Mouse (Mus musculus) midbrain, embryonic 11.5 days (tissue): ENCODE data around the gene Yrdc. TPM values are rescaled to one million over a fixed set of nuclear protein-coding genes. Genes with fewer than 3 reads are reported as not detected.

Experiments used
- ATAC-seq: fragments of 200-750 bp; cut with Nextera tagmentation; 2 replicates; pipeline ENCODE4 v1.8.0; 2017; ENCODE audit warnings: moderate TSS enrichment, moderate library complexity; ENCODE audit not compliant: low FRiP score
- DNase-seq: peaks from one replicate; pipeline ENCODE4 v3.0.0; 2015; ENCODE audit warnings: low spot score; ENCODE audit errors: missing footprints
- H3K27ac ChIP-seq: fragments of 300-500 bp; sonication (generic); 2 replicates; pipeline ENCODE4 v1.5.1; 2014; ENCODE audit warnings: low read depth, low read length
- H3K27me3 ChIP-seq: fragments of 300-500 bp; sonication (generic); 2 replicates; pipeline ENCODE4 v1.6.1; 2014; ENCODE audit warnings: mild to moderate bottlenecking, low read length, moderate library complexity, mixed read lengths; ENCODE audit not compliant: control insufficient read depth, insufficient read depth
- H3K36me3 ChIP-seq: fragments of 300-500 bp; sonication (generic); 2 replicates; pipeline ENCODE4 v1.6.1; 2014; ENCODE audit warnings: mild to moderate bottlenecking, low read length, moderate library complexity, mixed read lengths; ENCODE audit not compliant: control insufficient read depth, insufficient read depth
- H3K4me1 ChIP-seq: fragments of 300-500 bp; sonication (generic); 2 replicates; pipeline ENCODE4 v1.6.1; 2014; ENCODE audit warnings: low read length; ENCODE audit not compliant: control insufficient read depth, insufficient read depth
- H3K4me2 ChIP-seq: fragments of 300-500 bp; sonication (generic); 2 replicates; pipeline ENCODE4 v1.6.1; 2014; ENCODE audit warnings: mild to moderate bottlenecking, moderate library complexity
- H3K4me3 ChIP-seq: fragments of 300-500 bp; sonication (generic); 2 replicates; pipeline ENCODE4 v1.5.1; 2014; ENCODE audit warnings: low read depth, low read length
- H3K9ac ChIP-seq: fragments of 300-500 bp; sonication (generic); 2 replicates; pipeline ENCODE4 v1.6.1; 2014; ENCODE audit warnings: low read length
- H3K9me3 ChIP-seq: fragments of 300-500 bp; sonication (generic); 2 replicates; pipeline ENCODE4 v1.6.1; 2016; ENCODE audit warnings: low read length; ENCODE audit not compliant: control insufficient read depth
- WGBS: fragments of 180-500 bp; shearing (Covaris S2); extraction: QIAGEN DNeasy Blood & Tissue Kit; methylation state at CpG from one replicate; pipeline ENCODE4 v1.1.7; 2014; 5-methylcytosine and 5-hydroxymethylcytosine counted together
- polyA plus RNA-seq: library from polyadenylated mRNA; unstranded; fragments of >200 nt; fragmentation: Nextera tagmentation; extraction: Ambion mirVana; gene quantifications from 2 replicates; pipeline ENCODE4 v1.2.1, GENCODE M21; 2014

The Yrdc gene
- polyA plus RNA-seq, 1 experiment from 2014 or later: 47.9 TPM

- WGBS: 52% methylated on average over 11 of the region's 11 CpGs
- Histone ChIP-seq H3K36me3 (peaks cover 8% of the 10 kb centered on the region), H3K4me2 (no peak overlapping the region), H3K9ac (no peak overlapping the region), H3K4me1 (no peaks in the 10 kb centered on the region; the same call in 1 of the 2 replicates), H3K9me3 (no peaks in the 10 kb centered on the region; the same call in 1 of the 2 replicates), H3K27me3 (no peaks in the 10 kb centered on the region), H3K4me3 (no peak overlapping the region), H3K27ac (no peak overlapping the region)
- DNase-seq: peak; percentile 85
- peak; percentile 62; the same call in 1 of the 2 replicates for ATAC-seq
Observed at GRCm38 (mm10) chr4:124843493-124843892, 7.0 kb upstream of the Yrdc start.

GRCm38 (mm10) chr4:124847573-124847972 is 2.9 kb upstream of the Yrdc start:
- H3K36me3 ChIP-seq: 0 out of 2 replicates have a peak, but pooled peaks cover 2% of the 10 kb centered on the region
- no peak overlapping the region for H3K9ac ChIP-seq
- ATAC-seq (no peak), DNase-seq (peak; percentile 99)
- 4% methylated on average over 8 of the region's 8 CpGs for WGBS
- H3K27me3 ChIP-seq: no peaks in the 10 kb centered on the region
- H3K4me2 ChIP-seq: no peak overlapping the region
- H3K4me1 ChIP-seq: peaks cover 14% of the 10 kb centered on the region
- no peak overlapping the region for H3K4me3 ChIP-seq
- H3K27ac ChIP-seq: no peak overlapping the region
- no peaks in the 10 kb centered on the region for H3K9me3 ChIP-seq

GRCm38 (mm10) chr4:124849631-124850260 is 733 bp upstream of the Yrdc start:
- H3K9me3 ChIP-seq: no peaks in the 10 kb centered on the region
- WGBS: 2% methylated on average over 24 of the region's 24 CpGs
- no peaks in the 10 kb centered on the region for H3K27me3 ChIP-seq
- peak overlapping the region; percentile 80 for H3K27ac ChIP-seq
- peaks cover 15% of the 10 kb centered on the region for H3K4me1 ChIP-seq
- peaks cover 4% of the 10 kb centered on the region for H3K36me3 ChIP-seq
- H3K4me3 ChIP-seq: peak overlapping the region; percentile 99
- ATAC-seq: peak; percentile 19
- no peak for DNase-seq
- peak overlapping the region; percentile 63 for H3K9ac ChIP-seq
- H3K4me2 ChIP-seq: peak overlapping the region; percentile 55

GRCm38 (mm10) chr4:124850933-124851658 is 617 bp downstream of the Yrdc start, which contains the start of gene 1110065P20Rik:
Gene 1110065P20Rik, minus strand, starts transcription at chr4:124851196.
- Histone ChIP-seq H3K9me3 (no peaks in the 10 kb centered on the region), H3K4me3 (peak within 1 kb of the TSS; percentile 99), H3K27ac (peak within 1 kb of the TSS; percentile 80), H3K36me3 (peaks cover 10% of the 10 kb centered on the region), H3K4me1 (peaks cover 15% of the 10 kb centered on the region), H3K4me2 (peak within 1 kb of the TSS; percentile 55), H3K9ac (peak within 1 kb of the TSS; percentile 63), H3K27me3 (no peaks in the 10 kb centered on the region)
- WGBS: under 1% methylated on average over 61 of the region's 75 CpGs
- peak; percentile 91 for DNase-seq
- peak; percentile 43 for ATAC-seq

GRCm38 (mm10) chr4:124856294-124856693 is 5.8 kb downstream of the Yrdc start:
- 96% methylated on average over 8 of the region's 8 CpGs for WGBS
- no peak overlapping the region for H3K9ac ChIP-seq
- ATAC-seq: no peak
- H3K4me2 ChIP-seq: no peak overlapping the region
- no peaks in the 10 kb centered on the region for H3K27me3 ChIP-seq
- H3K9me3 ChIP-seq: no peaks in the 10 kb centered on the region
- no peak for DNase-seq
- H3K36me3 ChIP-seq: peaks cover 15% of the 10 kb centered on the region
- peaks cover 20% of the 10 kb centered on the region for H3K4me1 ChIP-seq
- no peak overlapping the region for H3K27ac ChIP-seq
- H3K4me3 ChIP-seq: no peak overlapping the region

GRCm38 (mm10) chr4:124858370-124858769 is 7.9 kb downstream of the Yrdc start:
- Histone ChIP-seq H3K9ac (no peak overlapping the region), H3K27ac (no peak overlapping the region), H3K4me3 (no peak overlapping the region), H3K36me3 (peaks cover 15% of the 10 kb centered on the region), H3K9me3 (no peaks in the 10 kb centered on the region), H3K27me3 (no peaks in the 10 kb centered on the region), H3K4me1 (peaks cover 15% of the 10 kb centered on the region), H3K4me2 (no peak overlapping the region)
- 85% methylated on average over 5 of the region's 5 CpGs for WGBS
- ATAC-seq (no peak), DNase-seq (no peak)

- WGBS: 13% methylated on average over 7 of the region's 7 CpGs
- no peaks in the 10 kb centered on the region for H3K27me3 ChIP-seq
- DNase-seq (peak; percentile 91), ATAC-seq (no peak)
- H3K9me3 ChIP-seq: no peaks in the 10 kb centered on the region
- H3K4me2 ChIP-seq: peak overlapping the region; percentile 88; the same call in 1 of the 2 replicates
- peaks cover 15% of the 10 kb centered on the region for H3K4me1 ChIP-seq
- no peak overlapping the region for H3K4me3 ChIP-seq
- peaks cover 8% of the 10 kb centered on the region; the same call in 1 of the 2 replicates for H3K36me3 ChIP-seq
- H3K9ac ChIP-seq: no peak overlapping the region
- H3K27ac ChIP-seq: no peak overlapping the region
Observed at GRCm38 (mm10) chr4:124860446-124860845, 10.0 kb downstream of the Yrdc start.

GRCm38 (mm10) chr4:124861283-124862188 is 11.1 kb downstream of the Yrdc start, which contains the start of gene Maneal:
Gene Maneal, minus strand, starts transcription at chr4:124862171.
- Histone ChIP-seq H3K36me3 (peaks cover 5% of the 10 kb centered on the region; the same call in 1 of the 2 replicates), H3K4me1 (peaks cover 15% of the 10 kb centered on the region), H3K4me2 (peak within 1 kb of the TSS; percentile 88), H3K27ac (peak within 1 kb of the TSS; percentile 20; the same call in 1 of the 2 replicates), H3K4me3 (peak within 1 kb of the TSS; percentile 70), H3K27me3 (no peaks in the 10 kb centered on the region), H3K9ac (peak within 1 kb of the TSS; percentile 87), H3K9me3 (no peaks in the 10 kb centered on the region)
- DNase-seq: peak; percentile 91
- peak; percentile 28 for ATAC-seq
- 2% methylated on average over 76 of the region's 77 CpGs for WGBS
